Mouse (Mus musculus) cerebellum, adult 2 months (tissue): ENCODE data around the gene Hoxc9.
A peak's percentile ranks its signal among the peaks of the same experiment; 100 is the strongest.

Source experiments
- CTCF ChIP-seq: fragments of 200-500 bp; IDR thresholded peaks from 2 replicates; pipeline ENCODE4 v1.5.1; 2011; ENCODE audit warnings: low read depth, mild to moderate bottlenecking, control low read depth, low read length, moderate library complexity, borderline replicate concordance; ENCODE audit not compliant: insufficient read depth
- POLR2A ChIP-seq: fragments of 200-500 bp; IDR thresholded peaks from 2 replicates; pipeline ENCODE4 v1.6.1; 2011; ENCODE audit warnings: low read length, control low read depth, borderline replicate concordance; ENCODE audit not compliant: insufficient read depth

DNA sequence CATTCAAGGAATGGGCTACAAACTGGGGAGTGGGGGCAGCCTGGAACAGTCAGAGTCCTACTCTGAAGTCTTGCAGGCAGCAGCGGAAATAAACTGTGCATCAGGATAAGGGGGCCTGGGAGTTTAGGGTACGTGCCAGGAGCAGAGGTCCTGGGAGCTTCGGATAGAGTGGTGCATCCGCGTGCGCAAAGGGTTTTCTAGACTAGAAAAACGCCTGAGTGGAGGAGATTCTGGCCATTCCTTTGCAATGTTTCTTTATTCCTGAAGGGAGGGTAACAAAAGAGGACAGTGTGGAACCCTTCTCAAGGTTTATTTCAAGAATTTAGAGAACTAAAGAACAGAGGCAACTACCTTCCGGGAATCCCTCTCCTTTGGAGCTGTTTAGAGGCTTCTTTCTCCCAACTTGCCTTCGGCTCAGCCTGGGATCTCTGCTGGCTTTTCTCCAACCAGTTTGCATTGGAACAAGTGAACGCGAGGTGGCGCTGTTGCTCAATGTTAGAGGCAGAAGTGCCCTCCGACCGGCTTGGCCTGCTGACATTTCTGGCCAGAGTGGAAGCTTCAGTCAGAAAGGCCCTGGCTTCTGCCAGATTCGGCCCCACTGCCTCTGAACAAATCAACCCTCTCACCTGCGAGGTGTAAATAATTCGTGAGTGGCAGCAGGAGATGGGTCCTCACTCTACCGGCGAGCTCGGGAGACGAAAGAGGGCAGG lies 11.0 kb downstream of the Hoxc9 start:
- peak; percentile 94 for TF ChIP-seq CTCF
- no peak for TF ChIP-seq POLR2A
